Mouse (Mus musculus): ENCODE data around the gene Osbp2. TPM values are rescaled to one million over a fixed set of nuclear protein-coding genes. Genes with fewer than 3 reads are reported as not detected.

Osbp2 gene
- polyA plus RNA-seq, 1 experiment from 2014 or later: 0.33 TPM

DNA sequence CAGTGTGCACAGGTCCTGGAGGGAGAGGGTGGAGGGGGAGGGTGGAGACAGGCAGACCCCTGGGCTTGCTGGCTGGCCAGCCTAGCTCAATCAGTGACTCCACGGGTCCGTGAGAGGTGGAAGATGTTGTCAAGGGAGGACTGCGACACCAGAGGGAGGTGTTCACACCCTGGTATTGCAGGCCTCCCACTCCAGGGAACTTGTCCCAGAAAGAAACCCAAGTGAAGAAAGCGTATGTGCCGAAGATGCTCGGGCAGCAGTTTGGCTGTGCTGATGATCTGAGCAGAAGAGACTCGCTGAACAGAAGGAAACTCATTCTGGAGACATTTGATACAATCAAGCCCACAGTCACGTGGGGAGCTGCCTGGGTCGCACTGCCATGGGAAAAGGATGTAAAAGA, 109.8 kb downstream of the Osbp2 start:
- Histone ChIP-seq H3K4me1 (no peaks in the 10 kb centered on the region), H3K4me2 (no peak overlapping the region), H3K27me3 (replicated peaks) (peaks cover 47% of the 10 kb centered on the region), H3K9me3 (no peaks in the 10 kb centered on the region), H3K9ac (no peak overlapping the region), H3K36me3 (no peaks in the 10 kb centered on the region), H3K4me3 (no peak overlapping the region), H3K27ac (replicated peaks) (no peak overlapping the region)
- ATAC-seq (ENCODE audit: extremely low read depth, insufficient number of reproducible peaks, low FRiP score, low TSS enrichment): no peak
- WGBS: 52% methylated on average over 9 of the region's 9 CpGs

DNA sequence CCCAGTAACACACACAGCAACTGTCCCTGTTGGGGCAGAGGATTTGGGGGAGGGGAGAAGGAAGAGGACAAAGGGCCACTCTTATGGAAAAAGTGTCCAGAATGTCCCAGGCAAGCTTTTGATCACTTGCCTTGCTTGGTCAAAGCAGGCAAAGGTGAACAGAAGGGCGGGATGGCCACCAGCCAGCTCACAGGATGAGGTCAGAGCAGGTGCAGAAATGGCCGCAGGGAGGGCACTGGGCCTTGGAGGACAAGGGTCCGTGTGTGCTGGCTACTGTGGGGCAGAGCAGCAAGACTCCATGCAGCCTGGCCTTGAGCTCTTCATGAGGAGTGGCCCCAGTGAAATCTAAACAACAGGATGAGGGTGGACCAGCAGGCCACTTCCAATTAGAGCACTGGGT, 110.9 kb downstream of the Osbp2 start:
- Histone ChIP-seq H3K9me3 (no peaks in the 10 kb centered on the region), H3K27ac (replicated peaks) (no peak overlapping the region), H3K4me2 (no peak overlapping the region), H3K36me3 (no peaks in the 10 kb centered on the region), H3K4me3 (no peak overlapping the region), H3K9ac (no peak overlapping the region), H3K27me3 (replicated peaks) (peaks cover 37% of the 10 kb centered on the region), H3K4me1 (no peaks in the 10 kb centered on the region)
- ATAC-seq (ENCODE audit: extremely low read depth, insufficient number of reproducible peaks, low FRiP score, low TSS enrichment): no peak
- 64% methylated on average over 3 of the region's 3 CpGs for WGBS

DNA sequence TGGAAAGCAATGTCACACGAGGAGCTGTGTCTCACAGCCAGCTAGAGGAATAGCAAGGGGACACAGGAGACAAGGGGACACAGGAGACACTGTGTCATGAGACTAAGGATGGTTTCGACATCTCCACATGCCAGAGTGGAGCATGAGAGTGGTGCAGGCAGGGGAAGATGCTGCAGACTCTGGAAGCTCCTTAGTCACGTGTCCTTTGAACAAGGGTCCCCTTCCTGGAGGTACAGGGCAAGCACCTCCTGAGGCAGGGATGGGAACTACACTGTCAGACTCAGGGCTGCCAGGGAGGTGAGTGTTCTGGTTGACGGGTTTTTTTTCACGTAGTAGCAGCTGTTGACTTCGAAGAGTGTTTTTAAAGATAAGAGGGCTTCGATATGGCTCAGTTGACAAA, 113.9 kb downstream of the Osbp2 start:
- no peak overlapping the region for H3K27ac ChIP-seq (replicated peaks)
- peaks cover 42% of the 10 kb centered on the region for H3K27me3 ChIP-seq (replicated peaks)
- H3K9ac ChIP-seq: no peak overlapping the region
- no peak overlapping the region for H3K4me3 ChIP-seq
- H3K4me2 ChIP-seq: no peak overlapping the region
- WGBS: 13% methylated on average over 7 of the region's 7 CpGs
- no peaks in the 10 kb centered on the region for H3K4me1 ChIP-seq
- H3K9me3 ChIP-seq: no peaks in the 10 kb centered on the region
- no peak for ATAC-seq (ENCODE audit: extremely low read depth, insufficient number of reproducible peaks, low FRiP score, low TSS enrichment)
- no peaks in the 10 kb centered on the region for H3K36me3 ChIP-seq

DNA sequence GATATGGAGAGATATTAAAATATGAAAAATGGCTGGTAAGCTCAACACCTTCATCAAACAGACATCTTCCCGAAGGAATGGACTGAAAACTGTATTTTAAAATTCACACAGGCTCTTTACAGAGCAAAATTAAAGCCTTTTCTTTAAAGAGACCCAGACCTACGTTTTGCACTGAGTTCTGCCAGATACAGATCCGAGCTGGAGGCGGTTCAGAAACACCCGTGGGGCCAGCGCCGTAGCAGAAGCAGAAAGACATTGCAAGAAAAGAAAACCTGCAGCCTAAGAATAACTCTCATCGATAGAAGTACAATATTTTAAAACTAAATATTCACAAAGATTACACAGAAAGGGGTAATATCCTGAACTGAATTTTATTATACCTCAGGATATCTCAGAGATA, 121.3 kb downstream of the Osbp2 start:
- Histone ChIP-seq H3K9ac (no peak overlapping the region), H3K36me3 (no peaks in the 10 kb centered on the region), H3K9me3 (no peaks in the 10 kb centered on the region), H3K4me1 (no peaks in the 10 kb centered on the region), H3K27ac (replicated peaks) (no peak overlapping the region), H3K4me2 (no peak overlapping the region), H3K27me3 (replicated peaks) (peaks cover 29% of the 10 kb centered on the region), H3K4me3 (no peak overlapping the region)
- ATAC-seq (ENCODE audit: extremely low read depth, insufficient number of reproducible peaks, low FRiP score, low TSS enrichment): no peak
- 75% methylated on average over 8 of the region's 8 CpGs for WGBS

DNA sequence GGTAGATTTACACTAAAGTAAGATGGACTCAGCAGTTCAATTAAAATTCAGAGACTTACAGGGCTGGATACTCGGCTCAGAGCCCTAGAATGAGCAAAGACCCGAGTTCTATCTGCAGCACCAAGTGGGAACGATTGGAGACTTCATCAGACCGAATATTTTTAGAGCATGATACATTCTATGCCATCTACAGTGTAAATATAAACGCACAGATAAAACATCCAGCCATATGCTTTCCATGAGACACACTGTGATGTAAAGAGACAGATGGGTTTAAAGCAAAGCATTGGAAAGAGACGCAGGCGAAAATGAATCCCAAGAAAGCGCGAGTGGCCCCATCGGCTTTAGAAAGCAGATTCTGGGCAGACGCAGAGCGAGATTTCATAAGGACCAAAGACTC, 122.5 kb downstream of the Osbp2 start:
- WGBS: 77% methylated on average over 12 of the region's 12 CpGs
- no peaks in the 10 kb centered on the region for H3K4me1 ChIP-seq
- no peaks in the 10 kb centered on the region for H3K9me3 ChIP-seq
- no peak overlapping the region for H3K4me2 ChIP-seq
- H3K9ac ChIP-seq: no peak overlapping the region
- H3K4me3 ChIP-seq: no peak overlapping the region
- peaks cover 25% of the 10 kb centered on the region for H3K27me3 ChIP-seq (replicated peaks)
- ATAC-seq (ENCODE audit: extremely low read depth, insufficient number of reproducible peaks, low FRiP score, low TSS enrichment): no peak
- no peaks in the 10 kb centered on the region for H3K36me3 ChIP-seq
- H3K27ac ChIP-seq (replicated peaks): no peak overlapping the region

DNA sequence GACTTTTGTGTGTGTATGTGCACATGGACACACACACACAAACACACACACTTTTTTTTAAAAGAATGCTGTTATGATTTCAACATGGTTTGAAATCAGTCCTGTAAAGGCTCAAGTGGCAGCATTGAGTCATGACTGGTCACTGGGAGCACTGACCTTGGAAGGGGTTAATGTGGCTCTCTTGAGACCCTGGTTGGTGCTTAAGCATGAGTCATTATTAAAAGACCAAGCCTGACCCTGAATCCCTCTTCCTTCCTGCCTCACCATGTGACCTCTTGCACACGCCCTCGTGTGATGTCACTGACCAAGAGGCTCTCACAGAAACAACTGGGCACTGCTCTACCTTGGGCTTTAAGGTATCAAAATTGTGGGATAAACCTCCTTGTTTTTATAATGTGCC, 124.9 kb downstream of the Osbp2 start:
- Histone ChIP-seq H3K27me3 (replicated peaks) (peaks cover 2% of the 10 kb centered on the region; the same call in 1 of the 2 replicates), H3K9ac (no peak overlapping the region), H3K4me1 (no peaks in the 10 kb centered on the region), H3K4me3 (no peak overlapping the region), H3K9me3 (no peaks in the 10 kb centered on the region), H3K36me3 (no peaks in the 10 kb centered on the region), H3K27ac (replicated peaks) (no peak overlapping the region), H3K4me2 (no peak overlapping the region)
- no peak for ATAC-seq (ENCODE audit: extremely low read depth, insufficient number of reproducible peaks, low FRiP score, low TSS enrichment)
- WGBS: 63% methylated on average over 2 of the region's 2 CpGs

DNA sequence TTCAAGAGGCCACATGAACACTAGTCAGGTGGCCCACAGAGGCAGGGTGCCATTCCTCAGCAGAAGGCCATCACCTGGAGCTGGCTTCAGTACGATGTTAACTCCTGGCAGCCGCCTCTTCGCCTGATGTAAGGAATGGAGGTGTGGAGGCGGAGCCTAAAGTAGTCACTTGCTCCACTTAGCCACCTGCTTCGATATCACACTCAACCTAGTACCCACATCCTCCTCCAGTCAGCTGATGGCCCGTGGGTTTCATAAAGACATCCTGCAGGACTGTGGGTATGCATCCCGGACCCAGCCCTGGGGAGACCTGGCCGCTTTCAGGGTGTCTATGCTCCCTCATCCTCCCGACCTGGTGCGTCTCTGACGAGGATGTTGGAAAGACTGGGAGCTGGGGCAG, 128.0 kb downstream of the Osbp2 start:
- no peak overlapping the region for H3K27ac ChIP-seq (replicated peaks)
- 68% methylated on average over 11 of the region's 11 CpGs for WGBS
- H3K9me3 ChIP-seq: no peaks in the 10 kb centered on the region
- no peak overlapping the region for H3K9ac ChIP-seq
- H3K4me2 ChIP-seq: no peak overlapping the region
- no peak for ATAC-seq (ENCODE audit: extremely low read depth, insufficient number of reproducible peaks, low FRiP score, low TSS enrichment)
- H3K27me3 ChIP-seq (replicated peaks): no peaks in the 10 kb centered on the region; the same call in 1 of the 2 replicates
- no peaks in the 10 kb centered on the region for H3K36me3 ChIP-seq
- no peak overlapping the region for H3K4me3 ChIP-seq
- no peaks in the 10 kb centered on the region for H3K4me1 ChIP-seq

DNA sequence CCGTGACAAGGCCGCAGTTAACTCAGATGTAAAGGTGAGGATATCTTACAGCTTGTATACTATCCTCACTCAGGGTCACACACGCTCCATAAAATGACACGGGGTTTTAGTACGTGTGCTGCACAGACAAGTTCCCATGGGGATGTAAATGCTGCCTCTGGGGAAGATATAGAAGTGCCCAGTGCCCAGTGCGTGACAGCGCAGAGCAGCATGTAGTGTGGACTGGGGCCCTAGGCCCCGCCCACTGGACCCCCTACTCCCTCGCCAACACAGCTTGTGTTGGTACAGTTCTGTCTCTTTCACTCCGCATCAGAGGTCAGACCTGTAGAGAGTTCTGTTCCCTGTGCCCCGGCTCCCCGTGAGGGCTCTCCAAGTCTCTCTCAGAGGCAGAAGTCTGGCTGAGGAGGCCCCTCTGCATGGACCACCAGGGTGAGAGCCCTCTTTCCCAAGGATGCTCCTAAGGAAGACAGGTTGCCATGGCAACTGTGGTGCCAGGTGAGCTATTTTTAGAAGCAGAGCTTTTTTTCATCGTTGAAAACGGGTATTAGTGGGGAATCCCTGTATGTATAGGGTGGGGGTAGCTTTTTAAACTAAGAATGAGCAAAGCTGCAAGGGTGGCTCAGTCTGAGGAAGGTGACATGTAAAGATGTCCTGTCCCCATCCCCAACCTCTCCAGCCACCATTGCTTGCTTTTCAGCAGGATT, 129.6 kb downstream of the Osbp2 start:
- Histone ChIP-seq H3K27ac (replicated peaks) (no peak overlapping the region), H3K9ac (no peak overlapping the region), H3K27me3 (replicated peaks) (no peaks in the 10 kb centered on the region; the same call in 1 of the 2 replicates), H3K4me2 (no peak overlapping the region), H3K36me3 (no peaks in the 10 kb centered on the region), H3K4me1 (no peaks in the 10 kb centered on the region), H3K9me3 (no peaks in the 10 kb centered on the region), H3K4me3 (no peak overlapping the region)
- WGBS: 69% methylated on average over 14 of the region's 14 CpGs
- ATAC-seq (ENCODE audit: extremely low read depth, insufficient number of reproducible peaks, low FRiP score, low TSS enrichment): no peak

DNA sequence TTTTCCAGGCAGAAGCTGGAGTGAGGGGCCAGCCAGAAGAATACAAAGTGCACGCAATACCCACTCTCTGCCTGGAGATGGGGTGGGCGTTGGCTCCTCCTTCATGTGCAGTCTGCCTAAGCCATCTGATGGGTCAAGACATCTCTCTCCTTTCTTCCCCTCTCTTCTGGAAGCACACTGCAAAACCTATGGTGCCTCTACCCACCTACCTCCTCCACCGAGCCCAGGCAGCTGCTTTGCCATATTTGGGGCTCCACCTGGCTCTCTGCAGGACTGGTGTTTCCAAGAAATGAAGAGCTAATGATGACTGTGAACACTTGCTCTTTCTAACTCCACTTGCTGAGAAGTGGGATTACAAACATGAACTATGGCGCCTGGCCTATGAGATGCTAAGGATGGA, 132.2 kb downstream of the Osbp2 start:
- Histone ChIP-seq H3K4me3 (no peak overlapping the region), H3K4me1 (no peaks in the 10 kb centered on the region), H3K27ac (replicated peaks) (no peak overlapping the region), H3K9me3 (no peaks in the 10 kb centered on the region), H3K36me3 (no peaks in the 10 kb centered on the region), H3K9ac (no peak overlapping the region), H3K27me3 (replicated peaks) (no peaks in the 10 kb centered on the region; the same call in 1 of the 2 replicates), H3K4me2 (no peak overlapping the region)
- ATAC-seq (ENCODE audit: extremely low read depth, insufficient number of reproducible peaks, low FRiP score, low TSS enrichment): no peak
- WGBS: 76% methylated on average over 4 of the region's 4 CpGs

DNA sequence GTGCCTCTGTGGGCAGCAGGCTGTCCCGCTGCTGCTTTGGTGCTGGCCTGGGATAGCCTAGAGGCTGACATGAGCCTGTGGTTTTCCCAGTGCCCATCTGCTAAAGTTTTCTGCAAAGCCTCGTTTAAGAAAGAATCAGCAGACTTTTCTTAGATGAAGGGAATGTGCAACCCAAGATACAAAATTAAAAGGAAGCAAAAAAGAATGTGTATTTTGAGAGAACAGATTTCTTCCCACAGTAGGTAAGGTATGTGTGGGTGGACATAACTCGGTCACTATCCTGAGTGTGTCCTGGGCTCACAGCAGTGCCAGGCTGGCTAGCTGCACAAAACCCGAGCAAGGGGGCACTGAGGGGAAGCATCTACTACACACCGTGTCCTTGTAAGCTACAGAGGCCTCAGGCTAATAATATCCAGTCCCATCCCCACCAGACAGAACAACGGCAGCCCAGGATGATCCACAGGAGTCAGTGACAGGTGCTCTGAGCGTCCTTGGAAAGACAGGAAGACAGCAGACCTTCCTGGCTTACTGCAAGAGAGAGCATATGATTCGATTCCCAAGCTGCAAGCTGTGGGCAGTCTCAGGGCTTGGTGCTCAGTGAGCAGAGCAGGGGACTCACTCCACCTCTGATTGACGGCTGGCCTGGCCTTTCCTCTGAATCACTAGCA, 136.1 kb downstream of the Osbp2 start:
- ATAC-seq (ENCODE audit: extremely low read depth, insufficient number of reproducible peaks, low FRiP score, low TSS enrichment): no peak

DNA sequence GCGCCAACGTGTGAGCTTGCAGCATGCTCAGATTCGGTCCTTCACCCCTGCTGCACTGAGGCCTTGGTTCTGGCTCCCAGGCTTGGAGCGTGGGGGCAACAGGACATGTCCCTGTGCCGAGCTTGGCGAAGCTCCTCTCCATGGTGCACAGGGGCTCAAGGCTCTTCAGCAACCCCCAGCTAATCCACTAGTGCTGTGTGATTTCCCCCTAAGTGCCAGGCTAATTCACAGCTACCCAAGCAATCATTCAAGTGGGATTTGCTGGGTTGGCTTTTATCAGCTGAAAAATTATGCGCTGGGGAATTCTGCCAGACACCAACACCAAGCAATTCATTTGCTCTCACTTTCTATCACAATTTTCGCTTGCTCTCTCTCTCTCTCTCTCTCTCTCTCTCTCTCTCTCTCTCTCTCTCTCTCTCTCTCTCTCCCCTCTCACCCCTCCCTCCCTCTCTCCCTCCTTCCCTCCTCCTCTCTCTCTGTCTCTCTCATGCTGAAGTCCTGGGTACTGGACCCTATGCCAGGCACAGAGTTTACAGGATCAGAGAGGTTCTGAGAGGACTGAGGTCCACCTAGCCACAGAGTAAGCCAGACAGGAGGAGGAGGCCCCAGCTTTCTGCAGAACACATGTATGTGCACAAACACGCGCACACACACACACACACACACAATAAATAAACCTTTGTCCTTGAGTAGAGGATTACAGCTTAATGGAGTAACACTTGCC, 138.2 kb downstream of the Osbp2 start:
- Histone ChIP-seq H3K9me3 (no peaks in the 10 kb centered on the region), H3K4me2 (no peak overlapping the region), H3K36me3 (no peaks in the 10 kb centered on the region), H3K4me1 (peaks cover 22% of the 10 kb centered on the region), H3K9ac (no peak overlapping the region), H3K4me3 (no peak overlapping the region), H3K27ac (replicated peaks) (no peak overlapping the region), H3K27me3 (replicated peaks) (peaks cover 7% of the 10 kb centered on the region)
- no peak for ATAC-seq (ENCODE audit: extremely low read depth, insufficient number of reproducible peaks, low FRiP score, low TSS enrichment)
- 43% methylated on average over 10 of the region's 10 CpGs for WGBS

More for the DNA sequence above, 136.1 kb downstream of the Osbp2 start:
- H3K9me3 ChIP-seq: no peaks in the 10 kb centered on the region
- H3K36me3 ChIP-seq: no peaks in the 10 kb centered on the region
- no peak overlapping the region for H3K4me2 ChIP-seq
- peaks cover 19% of the 10 kb centered on the region for H3K4me1 ChIP-seq
- H3K27ac ChIP-seq (replicated peaks): no peak overlapping the region
- H3K27me3 ChIP-seq (replicated peaks): peaks cover 7% of the 10 kb centered on the region
- no peak overlapping the region for H3K4me3 ChIP-seq
- WGBS: 55% methylated on average over 9 of the region's 9 CpGs
- H3K9ac ChIP-seq: no peak overlapping the region
